Mouse (Mus musculus): Measurements from ENCODE around the gene Sgsm2.
A peak's percentile ranks its signal among the peaks of the same experiment; 100 is the strongest.

The Sgsm2 gene

DNA sequence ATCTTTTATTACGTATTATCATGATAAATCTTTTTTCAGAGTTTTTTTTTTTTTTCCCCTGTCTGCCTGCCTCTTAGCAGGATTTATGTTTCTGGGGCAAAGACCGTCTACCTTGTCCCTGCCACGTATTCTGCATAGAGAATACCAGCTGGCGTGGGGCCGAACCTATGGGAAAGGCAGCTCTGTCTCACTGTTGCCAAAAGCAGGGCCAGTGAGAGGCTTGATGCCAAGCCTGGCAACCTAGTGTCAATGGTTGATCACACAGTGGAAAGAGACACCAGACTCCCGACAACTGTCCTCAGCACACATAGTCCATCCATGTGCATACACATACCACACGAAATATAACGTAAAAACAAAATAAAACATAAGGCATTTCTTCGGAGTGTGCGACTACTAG lies 13.8 kb downstream of the Sgsm2 start:
- DNase-seq (ENCODE audit: low read depth, low spot score), result peak; percentile 92

DNA sequence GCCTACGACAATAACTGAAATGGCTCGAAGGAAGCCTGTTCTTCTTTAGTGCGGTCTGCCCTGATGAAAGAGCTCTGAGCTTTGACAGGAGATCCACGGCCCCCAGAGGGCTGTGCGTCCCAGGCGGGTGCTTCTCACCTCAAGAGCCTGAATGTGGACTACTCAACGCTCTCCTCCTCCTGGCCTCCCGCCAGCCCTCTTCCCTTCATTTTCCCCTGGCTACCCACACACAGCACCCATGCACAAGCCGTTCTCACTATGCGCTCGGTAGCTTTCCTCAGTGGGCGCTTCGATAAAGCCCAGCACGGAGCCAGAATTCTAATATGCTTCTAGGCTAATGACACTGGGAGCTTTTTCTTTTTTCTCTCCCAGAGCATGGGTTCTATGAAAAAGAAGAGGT lies 14.9 kb downstream of the Sgsm2 start:
- DNase-seq (ENCODE audit: low read depth, low spot score), result peak; percentile 78

DNA sequence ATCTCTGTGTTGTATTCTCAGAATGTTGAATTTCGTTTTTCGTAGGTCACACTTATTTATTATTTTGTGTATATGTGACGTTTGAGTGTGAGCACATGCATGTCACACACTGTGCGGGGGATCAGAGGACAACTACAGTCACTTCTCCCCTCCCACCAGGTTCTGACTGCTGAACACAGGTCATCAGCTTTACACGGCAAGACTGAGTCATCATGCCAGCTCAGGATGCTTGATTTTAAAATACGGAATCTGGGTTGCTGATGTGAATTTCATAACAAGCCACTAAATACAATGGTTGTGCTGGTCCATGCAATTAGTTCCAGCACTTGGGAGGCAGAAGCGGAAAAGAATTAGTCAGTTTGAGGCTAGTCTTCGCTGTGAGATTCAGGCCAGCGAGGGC lies 15.9 kb downstream of the Sgsm2 start:
- peak; percentile 67 for DNase-seq (ENCODE audit: low read depth, low spot score)

DNA sequence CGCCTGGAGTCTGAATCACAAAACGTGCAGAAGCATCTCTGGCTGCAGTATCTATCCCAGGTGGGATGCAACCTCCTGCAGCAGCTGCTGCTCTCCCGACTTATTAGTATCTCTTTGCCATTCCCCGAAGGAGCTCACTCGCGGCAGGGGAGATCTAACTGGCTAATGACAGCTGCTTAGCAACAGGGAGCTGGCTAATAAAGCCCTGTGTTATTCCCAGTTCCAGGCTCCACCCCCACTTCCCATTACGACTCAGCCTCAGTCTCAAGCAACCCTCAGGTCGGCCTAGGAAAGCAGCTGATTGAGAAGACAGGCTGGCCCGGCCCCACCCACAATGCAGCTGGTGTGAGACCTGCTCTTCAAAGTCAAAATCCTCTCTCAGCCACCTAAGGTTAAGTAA lies 20.1 kb downstream of the Sgsm2 start:
- DNase-seq (ENCODE audit: low read depth, low spot score), result peak; percentile 93

DNA sequence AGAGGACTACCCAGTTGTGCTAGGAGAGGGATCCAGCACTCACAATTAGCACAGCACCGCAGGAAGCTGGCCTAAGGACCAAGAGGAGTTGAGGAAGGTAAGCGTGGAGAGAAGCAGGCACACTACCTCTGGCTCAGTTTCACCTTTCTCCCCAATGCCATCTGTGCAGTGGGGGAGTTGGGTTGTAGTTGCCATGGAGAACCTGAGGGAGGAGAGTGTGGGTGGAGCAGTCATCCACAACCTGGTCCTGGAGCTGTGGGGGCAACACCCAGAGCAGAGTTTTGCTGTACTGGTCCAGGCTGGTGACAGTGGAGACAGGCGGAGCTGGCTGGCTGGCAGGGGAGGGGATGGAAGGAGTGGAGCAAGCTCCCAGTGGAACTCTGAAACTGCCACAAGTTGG lies 22.2 kb downstream of the Sgsm2 start:
- DNase-seq (ENCODE audit: low read depth, low spot score), result peak; percentile 92

DNA sequence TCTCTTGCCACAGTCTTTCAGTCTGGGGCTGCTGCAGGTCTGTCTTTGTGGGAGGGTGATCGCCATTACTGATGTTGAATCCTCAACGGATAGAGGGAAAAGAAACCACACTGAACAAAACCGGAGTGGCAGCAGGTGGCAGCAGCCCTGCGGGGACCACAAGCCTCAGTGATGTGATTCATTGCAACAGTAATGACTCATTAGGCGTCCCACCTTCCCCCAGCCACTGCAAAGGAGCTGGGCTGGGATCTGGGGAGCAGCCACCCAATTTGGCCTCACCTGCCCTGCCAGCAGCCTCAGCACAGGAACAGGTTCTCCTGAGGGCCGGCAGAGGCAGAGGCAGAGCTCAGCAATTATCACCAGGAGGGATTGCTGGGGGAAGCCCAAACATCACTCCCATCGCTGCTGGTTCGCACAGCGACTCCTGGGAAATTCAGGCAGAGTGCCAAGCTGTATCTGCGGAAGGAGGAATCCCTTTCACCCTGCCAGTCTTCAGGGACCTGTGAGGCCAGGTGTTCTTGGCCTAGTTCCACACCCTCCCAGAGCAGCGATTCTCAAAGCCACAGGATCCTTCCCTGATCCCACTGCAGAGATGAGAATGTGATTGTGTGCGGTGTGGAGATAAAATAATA lies 25.8 kb downstream of the Sgsm2 start:
- peak; percentile 87 for DNase-seq (ENCODE audit: low read depth, low spot score)

DNA sequence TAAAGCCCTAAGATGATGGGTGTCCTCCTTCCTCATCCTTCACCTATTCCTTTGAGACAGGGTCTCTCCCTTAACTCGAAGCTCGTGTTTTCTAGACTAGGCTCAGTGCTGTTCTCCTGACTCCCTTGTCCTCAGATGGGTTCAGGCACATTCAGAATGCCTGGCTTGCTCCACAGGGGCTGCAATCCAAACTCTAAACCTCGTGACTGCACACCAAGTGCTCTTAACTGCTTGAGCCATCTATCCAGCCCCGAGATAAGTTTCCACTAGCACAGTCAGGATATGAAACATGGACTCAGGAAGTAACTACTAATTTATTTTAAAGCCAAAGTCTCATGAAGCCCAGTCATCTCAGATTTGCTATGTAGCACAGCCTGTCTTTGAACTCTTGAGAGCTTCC lies 26.3 kb downstream of the Sgsm2 start:
- no peak for DNase-seq (ENCODE audit: low read depth, low spot score)

DNA sequence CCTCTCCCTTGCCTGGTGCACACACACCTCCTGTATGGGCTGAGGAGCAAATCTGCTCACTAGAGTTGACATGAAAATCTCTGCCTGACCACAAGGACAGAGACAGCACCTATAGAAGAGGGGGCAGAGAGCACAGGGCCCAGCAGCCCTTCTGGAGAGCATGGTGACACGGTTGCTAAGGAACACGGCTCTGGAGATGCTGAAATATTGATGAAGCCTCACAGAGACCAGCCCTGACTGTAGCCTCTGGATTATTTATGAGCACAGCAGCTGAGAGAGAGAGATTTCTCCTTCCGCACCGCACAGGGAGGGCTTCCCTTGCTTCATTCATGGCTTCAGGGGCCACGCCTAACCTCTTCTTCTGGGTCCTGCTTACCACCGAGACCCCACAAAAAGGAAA lies 27.3 kb downstream of the Sgsm2 start:
- DNase-seq (ENCODE audit: low read depth, low spot score), result no peak

DNA sequence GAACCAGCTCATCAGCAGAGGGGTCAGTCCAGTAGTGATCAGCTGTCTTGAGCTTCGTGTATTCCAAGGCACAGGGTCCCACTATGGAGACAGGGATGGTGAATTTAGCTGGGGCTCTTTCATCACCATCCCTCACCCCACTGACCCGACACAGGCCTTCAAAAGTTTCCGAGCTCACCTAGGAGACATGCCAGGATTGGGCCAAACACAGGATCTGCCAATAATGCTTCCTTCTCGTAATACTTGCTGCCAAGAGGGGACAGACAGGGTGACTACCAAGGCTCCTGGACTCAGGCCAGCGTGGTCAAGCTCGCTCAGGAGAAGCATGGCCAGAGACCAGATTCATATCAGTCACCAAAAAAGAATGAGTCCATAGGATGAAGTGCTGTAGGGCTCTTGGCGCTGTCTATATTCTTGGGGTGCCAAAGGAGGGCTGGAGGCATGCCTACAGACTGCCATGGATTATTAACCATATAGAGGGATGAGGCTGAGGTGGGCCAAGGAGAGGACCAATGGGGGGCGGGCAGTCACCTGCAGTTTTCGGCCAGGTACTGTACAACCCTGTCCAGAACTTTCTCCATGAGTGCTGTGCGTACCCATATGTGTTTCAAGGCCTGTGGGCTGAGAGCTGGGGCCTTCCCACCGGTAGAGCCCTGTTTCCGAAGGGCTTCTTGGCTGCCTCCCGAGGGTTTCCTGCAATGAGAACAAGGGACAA lies 28.7 kb downstream of the Sgsm2 start:
- DNase-seq (ENCODE audit: low read depth, low spot score), result no peak

DNA sequence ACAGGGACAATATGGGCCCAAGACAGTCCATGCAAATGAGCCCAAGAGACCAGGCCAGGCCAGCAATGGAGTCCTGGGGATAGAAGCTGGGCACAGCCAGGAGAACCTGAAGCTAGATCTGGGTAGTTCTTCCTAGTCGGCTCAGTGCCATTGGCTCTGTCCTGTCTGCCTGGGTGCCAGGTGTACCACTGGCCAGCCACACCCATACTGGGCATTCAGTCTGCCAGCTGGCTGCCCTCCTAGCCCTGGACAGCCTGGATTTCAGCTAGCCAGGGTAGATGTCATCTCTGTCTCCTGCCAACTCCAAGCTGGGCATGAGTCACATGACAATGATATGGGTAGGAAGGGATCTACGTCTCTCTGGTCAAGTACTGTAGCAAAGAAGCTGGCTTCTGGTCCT lies 29.7 kb downstream of the Sgsm2 start:
- peak; percentile 96 for DNase-seq (ENCODE audit: low read depth, low spot score)

DNA sequence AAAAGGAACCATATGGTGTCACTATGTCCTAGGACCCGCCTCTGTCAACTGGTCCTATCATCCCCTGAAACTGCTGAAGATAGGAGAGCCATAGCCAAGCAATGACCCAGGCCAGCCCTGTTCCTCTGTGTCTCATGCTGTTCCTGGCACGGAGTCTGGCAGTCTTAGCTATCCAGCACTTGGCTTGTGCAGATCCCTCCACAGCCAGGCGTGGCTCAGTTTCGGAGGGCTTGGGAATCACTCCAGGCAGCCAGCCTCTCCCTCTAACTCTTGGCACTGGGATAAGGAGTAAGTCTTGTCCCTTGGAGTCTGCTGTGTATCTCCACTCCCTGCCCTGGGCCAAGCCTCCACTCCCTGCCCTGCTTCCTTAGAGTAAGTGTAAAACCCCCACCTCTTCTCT lies 30.2 kb downstream of the Sgsm2 start:
- peak; percentile 95 for DNase-seq (ENCODE audit: low read depth, low spot score)

DNA sequence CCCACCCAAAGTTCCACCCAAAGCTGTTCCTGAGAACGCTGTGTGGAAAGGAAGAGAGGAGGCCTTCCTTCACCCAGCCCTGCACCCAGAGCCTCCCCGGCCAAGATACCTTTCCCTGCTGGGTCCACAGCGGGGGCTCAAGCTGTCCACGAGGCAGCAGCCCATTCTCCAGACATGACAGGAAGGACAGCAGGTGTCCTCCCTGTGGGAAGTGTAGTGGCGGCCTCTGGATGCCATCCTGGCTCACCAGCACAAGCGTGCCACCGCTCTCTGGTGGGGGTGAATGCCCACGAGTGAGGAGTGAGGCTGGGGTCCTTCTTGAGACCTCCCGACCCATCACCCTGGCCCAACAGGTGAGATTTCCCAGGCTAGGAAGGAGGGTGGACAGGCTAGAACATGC lies 31.6 kb downstream of the Sgsm2 start:
- no peak for DNase-seq (ENCODE audit: low read depth, low spot score)

DNA sequence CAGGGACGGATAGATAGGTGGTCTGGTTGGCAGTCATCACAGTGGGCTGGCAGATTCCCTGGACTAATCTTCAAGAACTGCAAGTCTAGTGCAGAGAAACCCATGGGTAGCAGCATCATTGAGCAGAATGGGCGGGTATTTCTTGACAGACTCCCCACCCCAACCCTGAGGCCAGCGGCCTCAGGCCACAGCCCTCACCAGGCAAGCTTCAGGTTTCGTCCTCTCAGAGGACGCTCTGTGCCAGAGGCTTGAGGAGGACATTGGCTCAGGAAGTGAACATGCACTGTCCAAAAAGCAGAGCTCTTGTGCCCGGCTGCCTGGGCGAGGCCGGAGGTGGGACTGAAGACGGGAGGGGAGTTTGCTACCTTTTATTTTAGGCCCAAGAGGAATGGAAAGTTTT lies 32.4 kb downstream of the Sgsm2 start:
- no peak for DNase-seq (ENCODE audit: low read depth, low spot score)

DNA sequence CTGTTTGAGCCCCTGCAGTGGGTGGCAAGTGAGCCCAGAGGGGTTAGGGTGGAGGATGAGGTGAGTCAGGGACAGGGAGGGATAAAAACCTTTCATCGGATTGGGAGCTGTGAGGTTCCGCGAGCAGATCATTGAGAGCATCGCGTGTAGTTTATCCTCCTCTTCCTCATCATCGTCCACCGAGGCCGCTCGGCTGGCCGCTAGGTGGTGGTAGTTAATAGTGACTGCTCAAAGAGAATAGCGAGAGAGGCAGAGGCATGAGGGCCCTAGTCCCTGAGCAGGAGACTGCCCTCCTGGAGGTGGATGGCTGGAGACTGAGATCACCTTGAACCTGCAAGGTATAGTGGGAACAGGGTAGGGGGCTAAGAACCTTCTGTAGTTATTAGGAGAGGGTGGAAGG lies 33.4 kb downstream of the Sgsm2 start:
- DNase-seq (ENCODE audit: low read depth, low spot score), result no peak

DNA sequence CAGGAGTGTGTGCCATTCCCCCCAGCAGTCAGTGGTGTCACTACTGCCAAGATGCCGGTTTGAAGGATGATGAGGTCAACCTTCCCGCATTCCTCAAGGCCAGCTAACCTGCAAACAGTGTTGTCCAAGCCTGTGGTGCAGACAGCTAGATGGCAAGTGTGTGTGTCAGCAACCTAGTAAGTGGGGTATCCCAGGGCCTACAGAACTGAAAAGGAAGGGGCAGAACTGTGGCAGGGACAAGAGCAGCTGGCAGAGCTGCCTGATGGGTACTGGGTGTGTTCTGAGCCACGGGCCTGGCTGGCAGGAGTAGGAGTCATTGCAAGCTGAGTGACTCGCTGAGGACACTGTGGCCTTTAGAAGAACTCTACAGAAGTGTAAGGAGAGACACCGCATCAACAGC lies 34.7 kb downstream of the Sgsm2 start:
- DNase-seq (ENCODE audit: low read depth, low spot score), result no peak

DNA sequence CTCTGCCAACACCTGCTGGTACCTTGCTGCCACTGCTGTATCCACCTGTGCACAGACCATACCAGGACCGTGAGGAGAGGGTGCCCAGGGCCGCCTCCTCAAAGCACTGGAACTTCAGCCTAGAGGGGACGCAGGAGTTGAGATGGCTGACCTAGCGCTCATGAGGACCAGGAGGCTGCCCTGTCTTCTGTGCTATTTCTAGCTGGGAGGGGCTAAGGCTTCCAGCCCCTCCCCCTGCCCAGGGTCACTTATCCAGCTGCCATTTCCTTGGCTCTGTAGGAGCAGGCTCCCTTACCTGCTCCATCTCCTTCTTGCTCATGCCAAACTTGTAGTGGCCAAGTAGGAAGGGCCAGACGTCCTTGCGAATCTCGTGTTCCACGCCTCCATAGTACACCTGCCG lies 39.1 kb downstream of the Sgsm2 start:
- DNase-seq (ENCODE audit: low read depth, low spot score), result no peak

DNA sequence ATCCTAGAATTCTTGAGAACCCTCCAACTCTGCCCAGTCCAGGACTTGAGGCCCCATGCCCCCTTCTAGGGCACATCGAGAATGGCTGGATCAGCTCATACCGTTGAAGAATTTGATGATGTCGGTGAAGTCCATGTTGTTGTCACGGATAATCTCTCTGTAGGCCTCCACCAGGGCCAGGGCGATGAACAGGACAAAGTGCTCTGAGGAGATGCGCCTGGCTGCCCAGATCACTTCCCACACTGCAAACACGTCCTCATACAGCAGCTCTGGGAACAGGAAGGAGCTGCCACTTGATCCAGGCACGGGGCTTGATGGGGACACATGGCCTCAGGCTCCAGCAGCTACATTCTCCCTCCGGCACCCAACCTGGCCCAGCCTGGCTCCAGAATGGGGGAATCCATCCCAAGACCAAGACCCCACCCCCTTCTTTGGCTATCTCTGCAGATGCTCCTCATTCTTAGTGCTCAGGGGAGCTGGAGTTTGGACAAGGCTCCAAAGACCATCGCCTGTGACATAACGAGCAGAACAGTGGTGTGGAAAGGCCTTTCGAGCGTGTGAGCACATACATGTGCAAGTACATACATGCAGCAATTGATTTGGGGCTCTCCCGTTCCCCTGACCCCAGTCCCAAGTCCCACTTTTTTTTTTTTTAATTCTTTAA lies 45.7 kb downstream of the Sgsm2 start:
- DNase-seq (ENCODE audit: low read depth, low spot score), result no peak

DNA sequence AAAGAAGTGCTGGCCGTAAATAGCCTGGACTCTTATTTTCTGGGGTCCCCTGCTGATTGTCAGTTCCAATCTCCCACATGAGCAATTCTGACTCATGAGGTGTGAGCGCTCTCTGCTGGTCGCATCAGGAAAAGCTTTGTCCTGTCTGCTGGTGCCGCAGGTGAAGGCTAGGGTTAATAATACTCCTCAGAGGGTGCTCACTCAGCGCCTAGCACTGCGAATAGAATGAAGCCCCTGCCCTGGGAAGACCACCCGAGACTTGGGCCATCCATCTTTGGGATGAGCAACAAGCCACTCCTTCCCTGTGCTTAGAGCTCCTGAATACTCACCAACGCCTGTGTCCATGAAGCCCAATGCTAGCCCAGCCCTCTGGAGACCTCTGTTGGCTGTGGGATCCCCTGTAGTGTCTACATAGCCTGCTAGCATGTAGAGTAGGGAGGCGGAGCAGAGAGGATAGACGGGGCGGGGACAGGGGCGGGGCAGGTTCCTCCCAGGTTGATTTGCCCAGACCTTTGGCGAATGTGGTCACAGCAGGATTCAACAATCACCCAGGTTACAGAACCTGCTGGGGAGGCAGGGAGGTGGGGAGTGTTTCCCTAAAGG lies 48.8 kb downstream of the Sgsm2 start:
- peak; percentile 85 for DNase-seq (ENCODE audit: low read depth, low spot score)

DNA sequence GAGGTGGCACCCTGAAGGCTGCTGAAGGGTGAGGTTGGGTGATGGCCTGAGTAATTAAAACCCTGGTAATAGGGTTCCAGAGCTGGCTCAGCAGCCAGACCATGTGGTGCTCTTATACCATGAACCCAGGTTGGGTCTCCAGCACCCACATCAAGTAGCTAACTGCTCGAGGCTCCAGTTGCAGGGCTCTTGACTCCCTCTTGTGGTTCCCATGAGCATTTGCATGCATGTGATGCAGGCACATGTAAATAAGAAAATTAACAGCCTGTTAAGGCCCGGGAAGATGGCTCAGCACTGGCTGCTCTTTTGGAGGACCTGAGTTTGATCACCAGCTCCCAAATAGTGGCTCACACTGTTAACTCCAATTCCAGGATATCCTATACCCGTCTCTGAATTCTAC lies 51.1 kb downstream of the Sgsm2 start:
- DNase-seq (ENCODE audit: low read depth, low spot score), result no peak

DNA sequence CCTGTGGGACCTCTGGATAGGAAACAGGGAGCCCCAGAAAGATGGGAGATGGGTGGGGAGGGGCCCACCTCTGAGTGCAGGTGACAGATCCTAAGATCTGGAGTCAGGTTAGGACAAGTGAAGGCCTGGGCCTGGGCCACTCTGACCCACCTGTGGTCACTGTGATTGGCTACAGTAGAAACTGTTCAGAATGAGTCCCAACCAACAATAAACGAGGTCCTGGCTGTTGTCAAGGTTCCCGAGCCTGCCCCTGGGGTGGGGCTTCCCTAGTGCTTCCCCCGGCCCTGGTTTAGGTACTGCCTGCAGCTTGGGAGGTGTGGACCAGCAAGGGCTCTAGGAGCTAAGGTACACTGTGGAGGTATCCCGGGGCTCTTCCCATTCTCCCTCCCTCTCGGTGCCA lies 53.1 kb downstream of the Sgsm2 start:
- no peak for DNase-seq (ENCODE audit: low read depth, low spot score)

DNA sequence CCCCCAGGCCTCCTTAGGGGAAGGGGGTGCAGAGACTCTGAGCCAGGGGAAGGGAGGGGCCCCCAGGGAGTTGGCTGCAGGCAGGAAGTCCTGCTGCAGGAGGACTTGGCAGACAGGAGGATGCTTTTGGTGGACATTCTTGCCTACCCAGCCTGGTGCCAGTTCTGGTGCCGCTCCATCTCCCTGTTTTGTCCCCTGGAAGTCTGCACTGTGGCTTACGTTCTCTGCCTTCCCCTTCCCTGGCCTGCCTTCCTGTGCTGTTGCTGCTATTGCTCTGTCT lies 53.5 kb downstream of the Sgsm2 start:
- DNase-seq (ENCODE audit: low read depth, low spot score), result peak; percentile 50

DNA sequence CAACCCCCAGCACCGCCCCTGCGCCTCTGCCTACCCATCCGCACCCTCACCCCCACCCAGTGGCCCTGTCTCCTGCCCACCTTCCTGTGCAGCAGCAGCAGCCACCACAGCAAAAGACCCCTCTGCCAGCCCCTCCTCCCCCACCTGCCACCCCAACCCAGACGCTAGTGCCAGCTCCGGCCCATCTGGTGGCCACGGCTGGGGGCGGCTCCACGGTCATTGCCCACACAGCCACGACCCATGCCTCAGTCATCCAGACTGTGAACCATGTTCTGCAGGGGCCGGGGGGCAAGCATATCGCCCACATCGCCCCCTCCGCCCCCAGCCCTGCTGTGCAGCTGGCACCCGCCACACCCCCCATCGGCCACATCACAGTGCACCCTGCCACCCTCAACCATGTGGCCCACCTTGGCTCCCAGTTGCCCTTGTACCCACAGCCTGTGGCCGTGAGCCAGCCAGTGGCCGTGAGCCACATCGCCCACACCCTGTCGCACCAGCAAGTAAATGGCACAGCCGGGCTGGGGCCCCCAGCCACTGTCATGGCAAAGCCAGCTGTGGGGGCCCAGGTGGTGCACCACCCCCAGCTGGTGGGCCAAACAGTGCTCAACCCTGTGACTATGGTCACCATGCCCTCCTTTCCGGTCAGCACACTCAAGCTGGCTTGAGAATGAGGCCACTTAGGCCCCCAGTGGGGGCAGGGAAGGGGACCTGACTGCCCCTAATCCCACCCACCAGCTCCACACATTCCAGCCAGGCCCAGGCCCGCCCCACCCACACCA lies 54.0 kb downstream of the Sgsm2 start:
- DNase-seq (ENCODE audit: low read depth, low spot score), result no peak

Measured in brain, adult 2 months (tissue).